Mouse (Mus musculus) gastrocnemius, adult 8-10 months (tissue): ENCODE measurements around the gene Ccn5. TPM values are rescaled to one million over a fixed set of nuclear protein-coding genes. Genes with fewer than 3 reads are reported as not detected.

Experiments used
- DNase-seq, 2 experiments: peaks; one replicate each; pipeline ENCODE4 v3.0.0; 2022; ENCODE audit warnings: low spot score in 2 of 2
- total RNA-seq, 4 experiments: library from RNA; stranded (reverse); gene quantifications; 2 replicates each; pipeline ENCODE4 v1.2.4; 2022

Ccn5 gene
- 1 to 10 TPM in 2 of 4 experiments, under 1 TPM in 1, not detected in 1; 0.75 to 1.4 (median 1.3) TPM for total RNA-seq

DNA sequence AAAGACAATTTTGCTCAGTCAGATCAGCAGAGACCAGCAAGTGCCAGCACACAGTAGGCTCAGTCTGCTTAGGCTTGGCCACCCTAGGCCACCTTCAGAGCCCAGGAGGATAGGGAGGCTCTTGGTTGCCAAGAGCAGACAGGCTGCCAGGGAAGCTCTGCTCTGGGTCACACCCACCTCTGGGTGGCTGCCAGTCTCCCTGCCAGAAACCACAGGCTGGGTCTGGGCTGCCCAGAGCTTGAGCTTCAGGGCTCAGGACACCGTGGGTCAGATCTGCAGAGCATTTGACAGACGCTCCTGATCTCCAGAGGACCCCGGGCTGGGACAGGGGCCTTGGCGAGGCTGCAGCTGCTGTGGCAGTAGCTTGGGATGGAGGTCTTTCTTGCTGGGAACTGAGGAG lies at the start of gene Ccn5:
Gene Ccn5 (plus strand): TSS at position 255 of the 400 bp plus-strand sequence.
- peak; percentile 84 to 94 for DNase-seq

DNA sequence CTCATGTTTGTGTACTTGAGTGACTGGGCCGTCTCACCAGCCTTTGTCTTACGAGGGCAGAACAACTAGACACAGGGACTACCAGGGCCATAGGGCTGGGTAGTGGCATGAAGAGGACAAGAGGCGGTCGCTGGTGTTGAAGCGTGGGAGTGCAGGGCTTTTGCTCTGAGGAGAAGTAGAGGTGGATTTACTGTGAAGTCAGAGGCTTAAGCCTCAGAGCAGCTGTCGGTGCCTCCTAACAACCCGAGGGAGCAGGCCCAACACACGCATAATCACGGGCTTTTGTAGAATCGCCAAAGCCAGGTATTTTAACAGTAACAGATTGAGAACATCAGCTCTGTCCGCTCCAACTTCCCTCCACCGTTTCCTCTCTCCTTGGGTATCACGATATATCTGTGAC lies 44.0 kb upstream of the Ccn5 start:
- DNase-seq, result no peak

DNA sequence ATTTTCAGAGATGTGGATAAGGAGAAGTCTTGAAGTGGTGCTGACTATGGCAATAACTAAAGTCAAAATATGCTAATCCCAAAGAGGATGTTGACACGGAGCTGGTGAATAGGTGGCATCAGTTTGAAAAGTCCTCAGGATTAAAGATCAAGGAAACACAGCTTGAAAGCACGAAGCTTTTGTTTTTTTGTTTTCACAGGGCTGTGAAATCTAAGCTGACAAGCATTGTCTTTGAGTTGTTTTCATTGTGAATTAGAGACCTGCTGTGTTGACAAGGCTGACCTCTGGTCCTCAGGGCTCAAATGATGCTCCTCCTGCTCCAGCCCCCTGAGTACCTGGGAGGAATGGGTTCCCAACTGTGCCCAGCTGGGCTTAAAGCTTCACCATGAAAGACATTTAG lies 43.6 kb upstream of the Ccn5 start:
- no peak for DNase-seq

DNA sequence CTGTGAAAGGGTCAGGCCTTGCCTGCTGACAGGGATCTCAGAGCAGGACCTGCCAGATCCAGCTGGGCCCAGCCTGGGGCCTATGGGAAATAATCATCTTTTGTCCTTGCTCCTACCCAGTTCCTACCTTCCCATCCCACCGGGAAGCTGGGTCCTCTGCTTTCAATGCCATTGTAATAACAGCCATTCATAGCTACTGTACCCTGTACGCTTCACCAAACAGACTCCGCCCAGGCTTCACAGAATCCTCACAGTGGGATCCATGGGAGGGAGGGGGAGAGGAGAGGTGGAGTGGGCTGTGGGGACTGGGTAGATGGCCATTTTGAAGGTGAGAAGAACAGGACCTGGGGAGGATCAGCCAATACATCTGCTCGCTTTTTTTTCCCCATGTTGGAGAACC lies 41.8 kb upstream of the Ccn5 start:
- no peak for DNase-seq

DNA sequence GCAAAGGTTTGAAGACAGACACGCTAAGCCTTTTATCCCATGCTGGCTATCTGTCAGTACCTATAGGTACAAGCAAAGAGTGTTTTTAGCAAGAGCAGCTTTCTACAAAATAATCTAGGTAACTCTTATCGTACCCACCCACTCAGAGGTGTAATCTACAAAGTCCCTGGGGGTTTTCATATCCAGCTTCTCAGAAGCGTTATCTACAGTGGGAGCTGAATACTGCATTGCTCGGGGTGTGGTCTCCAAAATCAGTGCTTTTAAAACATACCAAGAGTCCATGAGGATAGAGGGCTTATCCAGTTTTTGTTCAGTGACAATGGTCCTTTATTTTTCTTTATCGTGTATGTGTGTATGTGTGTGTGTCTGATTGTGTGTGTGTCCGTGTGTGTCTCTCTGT lies 37.3 kb upstream of the Ccn5 start:
- no peak for DNase-seq

DNA sequence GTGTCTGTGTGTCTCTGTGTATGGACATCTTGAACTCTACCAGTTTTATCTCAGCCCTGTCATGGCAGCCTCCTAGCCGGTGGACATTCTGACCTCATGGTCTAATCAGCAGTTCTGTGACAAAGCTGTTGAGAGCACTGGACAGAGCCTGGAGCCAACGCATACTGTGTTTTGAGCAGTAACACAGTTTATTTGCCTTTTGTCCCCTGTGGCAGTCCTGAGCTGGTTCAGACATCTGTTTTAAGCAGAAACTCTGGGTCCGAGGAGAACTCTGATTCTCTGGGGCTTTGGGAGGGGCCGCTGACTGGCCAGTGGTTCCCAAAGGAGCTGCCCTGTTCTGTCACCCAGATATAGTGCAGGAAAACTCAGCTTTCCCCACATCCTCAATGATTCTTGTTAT lies 36.8 kb upstream of the Ccn5 start:
- DNase-seq, result no peak

DNA sequence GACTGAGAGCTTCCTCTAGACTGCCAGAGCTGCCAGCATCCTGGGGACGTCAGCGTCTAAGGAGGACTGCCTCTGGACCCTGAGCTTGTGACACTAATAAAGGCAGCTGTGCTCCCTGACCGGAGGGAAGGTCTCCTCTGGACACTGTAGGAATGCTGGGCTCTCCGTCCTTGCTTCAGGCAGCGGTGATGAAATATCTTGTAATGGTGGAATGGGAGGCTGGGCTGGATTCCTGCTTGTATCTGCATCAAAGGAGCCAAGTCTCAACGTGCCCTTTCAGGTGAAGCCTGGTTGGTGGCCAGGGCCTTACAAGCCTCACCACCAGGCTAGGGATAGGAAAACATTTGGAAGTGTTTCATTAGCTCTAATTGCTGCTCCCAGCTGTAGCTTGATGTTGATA lies 33.6 kb upstream of the Ccn5 start:
- DNase-seq, result no peak

DNA sequence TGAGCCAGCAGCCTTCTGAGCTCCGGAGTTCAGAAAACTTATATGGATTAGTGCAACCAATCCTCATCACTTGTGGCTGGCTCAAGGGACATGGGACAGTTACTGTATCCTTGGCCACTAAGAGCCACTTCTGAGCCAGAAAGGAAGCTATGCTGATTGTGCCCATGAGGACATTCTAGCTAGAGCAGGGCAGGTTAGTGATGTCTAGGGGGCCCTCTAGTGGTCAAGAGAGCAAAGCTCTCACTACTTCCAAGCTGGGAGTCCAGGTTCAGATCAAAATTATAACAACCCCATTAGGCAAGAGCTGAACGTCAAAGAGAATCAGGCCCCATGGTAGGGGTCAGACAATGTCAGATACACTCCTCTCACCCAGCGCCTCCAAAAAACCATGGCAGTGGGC lies 33.0 kb upstream of the Ccn5 start:
- peak in 1 of 2 experiments; percentile 21 for DNase-seq

DNA sequence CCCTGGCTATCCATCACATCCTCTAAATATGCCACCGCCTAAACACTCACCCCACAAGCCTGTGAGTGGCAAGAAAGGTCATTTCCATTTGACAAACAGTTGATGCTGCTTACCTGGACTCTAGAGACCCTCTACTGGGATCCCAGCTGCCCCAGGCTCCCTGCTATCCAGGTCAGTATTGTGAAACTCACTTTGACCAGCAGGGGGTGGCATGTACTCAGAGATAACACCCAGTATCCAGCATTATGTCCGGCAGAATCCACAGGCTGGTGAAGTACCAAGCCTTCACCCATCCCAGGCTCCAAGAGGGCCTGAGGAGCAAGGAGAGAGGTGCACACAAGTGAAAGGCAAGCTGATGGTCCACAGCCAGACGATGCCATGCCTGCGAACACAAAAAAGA lies 32.2 kb upstream of the Ccn5 start:
- DNase-seq, result peak; percentile 64 to 67

DNA sequence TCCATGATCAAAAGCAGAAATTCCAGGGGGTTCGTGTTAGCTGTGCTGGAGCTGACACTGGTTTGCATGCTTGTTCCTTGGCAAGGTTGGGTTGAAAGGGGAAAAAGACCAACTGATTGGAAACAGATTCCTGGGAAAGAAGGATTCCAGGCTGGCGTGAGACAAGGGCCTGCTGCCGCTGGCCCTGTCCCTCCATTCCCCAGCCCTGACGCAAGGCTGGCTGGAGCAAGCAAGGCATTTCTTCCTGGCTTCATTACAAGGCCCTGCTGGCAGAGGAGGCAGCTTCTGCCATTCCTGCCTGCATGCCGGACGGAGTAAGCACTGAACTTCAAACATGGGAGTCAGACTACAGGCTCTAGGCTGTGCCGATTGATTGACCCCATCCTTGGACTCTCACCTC lies 22.2 kb upstream of the Ccn5 start:
- DNase-seq, result peak; percentile 56 to 70

DNA sequence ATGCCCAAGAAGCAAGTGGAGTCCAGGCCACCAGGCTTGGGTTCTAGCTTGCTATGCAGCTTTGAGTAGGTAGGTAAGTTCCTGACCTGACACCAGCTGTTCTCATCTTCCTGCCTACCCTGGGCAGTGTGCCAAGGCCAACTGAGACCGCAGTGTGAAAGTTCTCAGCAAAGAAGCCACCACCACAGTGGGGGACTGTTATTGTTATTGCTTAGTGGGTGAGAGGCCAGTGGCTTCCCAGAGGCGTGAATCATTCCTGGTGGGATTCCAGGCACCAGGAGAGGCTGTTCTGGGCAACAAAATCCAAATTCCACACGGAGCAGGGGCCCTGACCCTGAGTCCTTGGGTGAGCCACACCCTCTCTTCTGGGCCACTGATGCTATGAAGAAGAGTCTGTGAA lies 19.8 kb upstream of the Ccn5 start:
- peak; percentile 51 to 62 for DNase-seq

DNA sequence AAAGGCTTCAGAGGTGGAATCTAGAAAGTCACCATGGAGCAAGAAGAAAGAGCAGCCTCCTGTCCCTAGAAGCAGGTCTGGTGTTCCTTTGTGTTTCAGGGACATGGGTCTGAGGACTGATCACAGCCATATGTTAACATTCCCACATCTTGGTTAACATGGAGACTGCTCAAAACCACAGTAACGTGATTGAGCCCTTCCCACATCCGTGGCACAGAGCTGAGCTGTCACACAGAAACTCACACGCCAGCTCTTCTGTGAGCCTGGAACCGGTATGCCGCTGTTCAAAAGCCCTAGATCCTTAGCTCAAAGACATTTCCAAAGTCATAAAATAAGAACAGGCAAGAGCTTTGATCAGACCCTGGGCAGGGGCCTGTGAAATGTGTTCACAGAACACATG lies 19.3 kb upstream of the Ccn5 start:
- DNase-seq, result no peak

DNA sequence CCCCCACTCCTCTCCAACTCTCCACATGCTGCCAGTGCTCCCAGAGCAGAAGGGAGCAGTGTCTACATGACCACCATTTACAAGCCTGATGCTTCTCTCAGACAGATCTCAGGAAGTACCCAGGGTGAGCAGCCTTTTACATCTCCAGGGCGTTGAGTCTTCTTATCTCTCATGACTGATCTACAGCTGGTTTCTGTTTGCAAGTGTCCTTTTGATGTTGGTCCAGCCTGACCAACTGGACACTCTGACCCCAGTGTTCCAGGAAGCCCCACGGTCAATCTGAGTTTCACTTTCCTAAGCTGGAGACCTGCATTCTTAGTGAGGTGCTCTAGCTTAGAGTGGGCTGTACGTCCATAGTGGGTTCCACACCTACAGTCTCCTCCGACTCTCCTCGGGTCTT lies 16.8 kb upstream of the Ccn5 start:
- DNase-seq, result no peak

DNA sequence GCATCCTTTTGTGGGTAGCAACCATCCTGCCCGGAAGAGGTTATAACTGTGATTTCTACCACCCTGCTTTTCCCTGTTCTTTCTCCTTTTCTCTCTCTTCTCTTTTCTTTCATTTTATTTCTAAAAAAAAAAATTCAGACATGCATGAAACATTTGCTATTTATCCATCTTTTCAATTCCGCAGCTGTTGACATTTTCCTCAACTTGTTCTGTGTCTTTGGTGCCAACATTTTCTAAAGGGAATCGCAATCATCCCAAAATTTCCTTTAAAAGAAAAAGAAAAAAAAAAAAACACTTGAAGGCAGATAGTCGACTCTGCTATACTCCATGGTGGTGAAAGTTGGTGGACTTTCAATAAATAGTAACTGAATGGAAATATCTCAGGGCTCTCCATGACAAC lies 11.5 kb upstream of the Ccn5 start:
- DNase-seq, result no peak

DNA sequence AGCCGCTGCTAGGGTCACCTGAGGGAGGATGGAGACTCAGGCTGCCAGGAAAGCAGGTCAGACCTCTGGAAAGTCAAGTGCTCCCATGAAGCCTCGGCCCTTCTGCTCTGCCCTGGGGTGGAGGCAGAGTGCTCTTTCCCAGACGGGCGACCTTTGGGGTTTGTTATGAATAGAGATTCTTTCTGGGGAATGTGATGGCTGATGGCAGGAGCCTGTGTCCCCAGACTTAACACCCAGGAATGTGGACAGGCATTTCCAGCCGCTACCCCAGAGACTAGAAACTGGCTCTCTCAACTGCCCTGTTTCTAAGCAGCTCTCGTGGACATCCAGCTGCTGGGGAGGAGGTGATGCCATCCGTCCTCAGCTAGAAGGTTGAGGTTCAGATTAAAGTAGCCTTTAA lies 11.0 kb upstream of the Ccn5 start:
- DNase-seq, result no peak

DNA sequence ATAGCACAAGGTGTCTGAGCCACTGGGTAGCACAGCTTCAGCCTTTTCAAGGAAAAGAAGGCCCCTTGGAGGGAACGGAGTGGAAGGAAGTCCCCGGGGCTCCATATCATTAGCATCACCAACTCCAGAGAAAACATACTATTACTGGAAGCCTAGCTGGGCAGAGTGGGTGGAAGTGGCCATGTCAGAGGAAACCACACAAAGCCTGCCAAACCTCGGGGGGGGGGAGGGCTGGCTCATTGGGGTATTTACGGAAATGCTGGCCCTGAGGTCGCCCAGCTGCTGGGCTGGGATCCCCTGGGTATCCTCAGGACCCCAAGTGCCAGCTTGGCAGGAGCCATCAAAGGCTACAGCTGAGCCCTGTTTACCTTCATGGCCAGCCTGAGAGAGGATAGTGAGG lies 7.6 kb upstream of the Ccn5 start:
- DNase-seq, result no peak

DNA sequence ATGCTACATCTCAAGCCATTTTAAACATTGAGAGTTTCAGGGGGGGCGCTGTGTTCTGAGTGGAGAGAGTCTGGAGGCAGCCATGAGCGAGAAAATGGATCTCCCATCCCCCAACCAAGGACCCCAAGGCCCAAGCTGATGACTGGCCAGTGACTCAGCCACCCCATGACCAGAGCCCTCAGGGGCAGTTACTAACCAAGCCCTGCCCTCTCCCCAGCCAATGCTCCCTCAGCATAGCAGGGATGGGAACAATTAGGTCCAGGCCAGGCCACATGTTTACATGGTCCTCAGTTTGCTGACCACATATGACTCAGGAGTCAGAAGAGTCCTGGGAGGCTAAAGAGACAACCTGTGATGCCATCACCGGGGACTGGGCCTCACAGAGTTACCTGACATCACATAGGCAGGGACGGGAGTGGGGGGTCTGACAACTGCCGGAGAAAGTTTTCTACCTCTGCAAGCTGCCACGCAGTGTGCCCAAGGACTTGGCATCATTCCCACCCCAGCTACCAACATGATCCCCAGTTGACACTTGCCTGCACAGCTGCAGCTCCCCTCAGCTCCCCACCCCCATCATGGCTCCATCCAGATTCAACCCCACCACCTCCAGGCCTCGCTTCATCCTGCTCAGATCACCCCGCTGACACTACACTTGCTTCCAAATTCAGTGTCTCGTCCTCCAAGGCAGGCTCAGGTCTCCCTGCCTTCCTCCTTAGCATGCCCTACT lies 5.8 kb upstream of the Ccn5 start:
- no peak for DNase-seq

DNA sequence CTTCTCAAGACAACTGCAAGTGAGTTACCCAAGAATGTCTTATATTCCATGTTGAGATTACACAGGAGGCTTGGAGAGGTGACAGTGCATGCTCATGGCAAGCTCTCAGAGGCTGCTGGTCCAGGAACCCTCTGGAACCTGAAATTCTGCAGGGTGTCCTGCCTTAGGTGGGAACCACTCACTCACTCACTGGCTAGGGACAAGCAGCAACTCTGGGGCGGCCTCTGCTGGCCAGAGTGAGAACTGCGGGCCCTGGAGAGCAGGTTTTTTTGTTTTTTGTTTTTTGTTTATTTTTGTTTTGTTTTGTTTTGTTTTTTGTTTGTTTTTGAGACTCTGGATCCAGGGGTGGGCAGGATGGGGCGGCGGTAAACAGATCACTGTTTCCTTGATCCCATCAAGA lies 2.6 kb downstream of the Ccn5 start:
- peak in 1 of 2 experiments; percentile 33 for DNase-seq

DNA sequence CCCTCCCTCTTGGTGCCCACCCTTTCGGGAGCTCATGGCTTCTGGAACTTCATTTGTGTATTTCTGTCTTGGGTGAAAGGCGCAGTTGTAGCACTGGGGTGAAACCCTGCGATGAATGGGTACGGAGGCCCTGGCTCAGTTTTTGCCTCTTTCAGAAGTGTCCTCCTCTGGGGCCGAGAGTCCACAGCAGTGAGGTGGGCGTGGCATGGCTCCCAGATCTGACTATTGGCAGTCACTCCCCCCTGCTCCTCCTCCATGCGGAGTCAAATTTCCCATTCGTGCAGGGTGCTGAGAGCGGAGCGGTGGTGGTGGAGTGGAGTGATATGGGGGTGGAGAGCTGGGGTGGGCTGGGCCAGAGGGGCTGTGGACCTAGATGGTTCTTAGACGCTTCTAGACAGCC lies 3.1 kb downstream of the Ccn5 start:
- DNase-seq, result peak; percentile 33 to 47

DNA sequence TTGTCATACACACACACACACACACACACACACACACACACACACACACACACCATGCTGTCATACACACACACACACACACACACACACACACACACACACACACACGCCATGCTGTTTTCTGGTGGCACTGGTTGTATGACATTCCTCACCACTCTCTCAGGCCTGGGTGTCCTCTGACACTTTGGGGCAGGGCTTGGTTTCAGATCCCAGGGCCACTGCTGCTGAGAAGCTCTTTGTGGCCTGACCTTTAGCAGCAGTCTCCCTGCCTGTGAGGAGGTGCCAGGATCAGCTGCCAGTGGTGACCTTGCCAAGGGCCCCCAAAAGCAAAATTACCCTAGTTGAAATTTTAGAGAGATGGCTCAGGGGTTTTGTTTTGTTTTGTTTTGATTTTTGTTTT lies 5.2 kb downstream of the Ccn5 start:
- DNase-seq, result no peak

DNA sequence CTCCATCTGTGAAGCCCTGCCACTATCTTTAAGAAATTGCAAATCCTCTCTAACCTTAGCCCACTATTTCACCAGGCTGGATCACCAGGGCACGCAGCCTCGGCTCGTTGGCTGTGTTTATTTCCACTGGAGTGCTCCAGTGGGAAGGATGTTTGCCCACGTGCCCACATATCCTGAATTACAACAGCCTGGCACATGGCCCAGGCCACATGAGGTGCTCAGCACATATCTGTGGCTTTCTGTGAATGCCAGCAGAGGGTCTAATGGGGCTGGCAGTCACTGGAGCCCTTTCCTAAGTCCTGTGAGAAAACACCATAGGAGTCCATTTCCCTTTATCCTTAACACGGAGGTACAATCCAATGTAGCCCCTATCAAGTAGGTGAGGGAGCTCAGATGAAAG lies 5.8 kb downstream of the Ccn5 start:
- DNase-seq, result no peak

DNA sequence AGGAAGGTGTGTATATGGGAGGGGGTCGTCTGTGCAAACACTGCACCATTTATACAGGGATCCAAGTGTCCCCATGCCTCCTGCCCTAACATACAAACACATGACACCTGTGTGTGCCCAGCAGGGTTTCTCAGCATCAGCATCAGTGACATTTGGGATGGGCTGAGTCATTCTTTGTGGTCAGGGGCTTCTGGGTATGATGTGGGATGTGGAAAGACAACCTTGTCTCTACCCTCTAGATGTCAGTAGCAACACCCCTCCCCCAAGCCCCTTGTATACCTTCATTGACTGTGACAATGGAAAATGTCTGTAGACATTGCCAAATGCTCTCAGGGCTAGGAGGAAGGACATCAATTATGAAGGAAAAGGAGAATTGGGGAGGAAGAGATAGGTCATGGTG lies 10.5 kb downstream of the Ccn5 start:
- no peak for DNase-seq

DNA sequence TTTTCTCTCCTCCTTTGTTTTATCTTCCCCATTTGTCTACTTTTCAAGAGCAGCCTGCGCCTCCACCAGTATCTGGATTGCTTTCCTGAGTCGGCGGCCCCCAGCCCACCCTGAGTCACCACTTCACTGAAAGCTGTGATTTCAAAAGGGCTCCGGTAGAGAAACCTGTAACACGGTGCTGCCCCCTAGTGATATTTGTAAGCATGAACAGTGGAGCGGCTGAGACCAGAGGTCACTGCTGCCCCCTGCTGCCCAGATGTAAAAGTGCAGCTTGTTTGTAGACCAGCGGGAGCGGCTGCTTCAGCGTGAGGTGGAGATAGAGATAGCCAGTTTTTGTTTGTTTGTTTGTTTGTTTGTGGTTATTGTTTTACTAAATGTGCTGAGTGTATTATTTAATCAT lies 17.4 kb downstream of the Ccn5 start:
- peak; percentile 62 to 63 for DNase-seq

DNA sequence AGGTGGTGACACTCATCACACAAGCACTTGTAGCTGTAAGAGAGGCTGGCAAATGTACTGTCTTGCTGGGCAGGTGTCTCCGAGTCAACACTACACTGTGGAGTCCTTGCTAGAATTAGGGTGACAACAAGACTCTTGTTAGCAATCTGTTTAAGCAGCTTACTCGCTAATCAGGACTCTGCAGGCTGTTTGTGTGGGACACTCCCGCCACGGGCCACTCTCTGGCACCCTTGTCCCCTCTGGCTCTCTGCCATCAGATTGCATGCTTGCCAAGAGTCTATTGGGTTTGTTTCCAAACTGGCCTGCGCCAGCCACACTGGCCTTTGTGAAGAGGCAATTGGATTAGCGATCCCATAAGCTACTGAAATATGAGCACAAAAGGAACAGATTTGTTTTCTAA lies 18.9 kb downstream of the Ccn5 start:
- DNase-seq, result no peak
